Mouse (Mus musculus) hindbrain, embryonic 12.5 days (tissue): ENCODE data around the gene Suz12. TPM values are rescaled to one million over a fixed set of nuclear protein-coding genes. Genes with fewer than 3 reads are reported as not detected.
A peak's percentile ranks its signal among the peaks of the same experiment; 100 is the strongest.
"Not testable (repeated sequence)": the region's sequence is repeated elsewhere in the genome, so short reads cannot be mapped to it uniquely, and the experiment has no call there.

ENCODE experiments used
- ATAC-seq: fragments of 200-750 bp; cut with Nextera tagmentation; 2 replicates; pipeline ENCODE4 v1.8.0; 2017; ENCODE audit warnings: moderate TSS enrichment; ENCODE audit not compliant: low FRiP score
- H3K27ac ChIP-seq: fragments of 300-500 bp; sonication (generic); 2 replicates; pipeline ENCODE4 v1.5.1; 2016; ENCODE audit warnings: mild to moderate bottlenecking
- H3K27me3 ChIP-seq: fragments of 300-500 bp; sonication (generic); 2 replicates; pipeline ENCODE4 v1.6.1; 2016; ENCODE audit warnings: mild to moderate bottlenecking
- H3K36me3 ChIP-seq: fragments of 300-500 bp; sonication (generic); 2 replicates; pipeline ENCODE4 v1.6.1; 2016; ENCODE audit warnings: mild to moderate bottlenecking
- H3K4me1 ChIP-seq: fragments of 300-500 bp; sonication (generic); 2 replicates; pipeline ENCODE4 v1.6.1; 2016
- H3K4me2 ChIP-seq: fragments of 300-500 bp; sonication (generic); replicated peaks from 2 replicates; pipeline ENCODE4 v1.6.1; 2016; ENCODE audit warnings: mild to moderate bottlenecking
- H3K4me3 ChIP-seq: fragments of 300-500 bp; sonication (generic); 2 replicates; pipeline ENCODE4 v1.5.1; 2016; ENCODE audit warnings: mild to moderate bottlenecking
- H3K9ac ChIP-seq: fragments of 300-500 bp; sonication (generic); 2 replicates; pipeline ENCODE4 v1.6.1; 2016; ENCODE audit warnings: mild to moderate bottlenecking, moderate library complexity
- H3K9me3 ChIP-seq: fragments of 300-500 bp; sonication (generic); replicated peaks from 2 replicates; pipeline ENCODE4 v1.6.1; 2016; ENCODE audit warnings: mild to moderate bottlenecking
- WGBS: fragments of 180-500 bp; shearing (Covaris S2); methylation state at CpG from one replicate; pipeline ENCODE4 v1.1.7; 2016; 5-methylcytosine and 5-hydroxymethylcytosine counted together
- polyA plus RNA-seq: library from polyadenylated mRNA; unstranded; fragments of >200 nt; fragmentation: Nextera tagmentation; extraction: Ambion mirVana; gene quantifications from 2 replicates; pipeline ENCODE4 v1.2.1, GENCODE M21; 2016

The Suz12 gene
- polyA plus RNA-seq, 1 experiment from 2014 or later = 26.3 TPM

- ATAC-seq = no peak
- Histone ChIP-seq H3K9ac (no peak overlapping the region), H3K4me2 (no peak overlapping the region), H3K4me3 (no peak overlapping the region), H3K36me3 (peaks cover 25% of the 10 kb centered on the region), H3K4me1 (no peaks in the 10 kb centered on the region), H3K27ac (no peak overlapping the region), H3K9me3 (no peaks in the 10 kb centered on the region), H3K27me3 (no peaks in the 10 kb centered on the region)
- 79% methylated on average over 4 of the region's 4 CpGs for WGBS
These were observed 69.3 kb downstream of the Suz12 start for GRCm38 (mm10) chr11:80062159-80062558.

- H3K9ac ChIP-seq, ATAC-seq: not testable (repeated sequence)
- WGBS = 88% methylated on average over 4 of the region's 4 CpGs
These were observed 73.5 kb downstream of the Suz12 start for GRCm38 (mm10) chr11:80066373-80066772.

GRCm38 (mm10) chr11:80067558-80067957 lies 74.7 kb downstream of the Suz12 start:
- no peak overlapping the region for H3K27ac ChIP-seq
- H3K9me3 ChIP-seq = no peaks in the 10 kb centered on the region
- H3K4me2 ChIP-seq = no peak overlapping the region
- WGBS = 83% methylated on average over 5 of the region's 5 CpGs
- H3K36me3 ChIP-seq = no peaks in the 10 kb centered on the region
- H3K4me3 ChIP-seq = no peak overlapping the region
- H3K4me1 ChIP-seq = no peaks in the 10 kb centered on the region
- no peak for ATAC-seq
- no peaks in the 10 kb centered on the region for H3K27me3 ChIP-seq
- H3K9ac ChIP-seq = no peak overlapping the region

More at GRCm38 (mm10) chr11:80066373-80066772, 73.5 kb downstream of the Suz12 start:
- H3K27ac ChIP-seq, H3K9me3 ChIP-seq, H3K4me2 ChIP-seq, H3K27me3 ChIP-seq, H3K36me3 ChIP-seq, H3K4me3 ChIP-seq, H3K4me1 ChIP-seq: not testable (repeated sequence)

- no peaks in the 10 kb centered on the region for H3K4me1 ChIP-seq
- H3K4me2 ChIP-seq = no peak overlapping the region
- 92% methylated on average over 3 of the region's 3 CpGs for WGBS
- H3K4me3 ChIP-seq = no peak overlapping the region
- ATAC-seq = no peak
- no peak overlapping the region for H3K27ac ChIP-seq
- no peaks in the 10 kb centered on the region for H3K36me3 ChIP-seq
- no peak overlapping the region for H3K9ac ChIP-seq
- no peaks in the 10 kb centered on the region for H3K27me3 ChIP-seq
- no peaks in the 10 kb centered on the region for H3K9me3 ChIP-seq
These were observed 76.9 kb downstream of the Suz12 start for GRCm38 (mm10) chr11:80069815-80070214.

- H3K4me2 ChIP-seq = no peak overlapping the region
- no peak for ATAC-seq
- no peaks in the 10 kb centered on the region for H3K27me3 ChIP-seq
- 93% methylated on average over 2 of the region's 2 CpGs for WGBS
- no peaks in the 10 kb centered on the region for H3K36me3 ChIP-seq
- no peak overlapping the region for H3K4me3 ChIP-seq
- no peaks in the 10 kb centered on the region for H3K9me3 ChIP-seq
- H3K27ac ChIP-seq = no peak overlapping the region
- no peak overlapping the region for H3K9ac ChIP-seq
- no peaks in the 10 kb centered on the region for H3K4me1 ChIP-seq
These were observed 78.1 kb downstream of the Suz12 start for GRCm38 (mm10) chr11:80071039-80071438.

DNA sequence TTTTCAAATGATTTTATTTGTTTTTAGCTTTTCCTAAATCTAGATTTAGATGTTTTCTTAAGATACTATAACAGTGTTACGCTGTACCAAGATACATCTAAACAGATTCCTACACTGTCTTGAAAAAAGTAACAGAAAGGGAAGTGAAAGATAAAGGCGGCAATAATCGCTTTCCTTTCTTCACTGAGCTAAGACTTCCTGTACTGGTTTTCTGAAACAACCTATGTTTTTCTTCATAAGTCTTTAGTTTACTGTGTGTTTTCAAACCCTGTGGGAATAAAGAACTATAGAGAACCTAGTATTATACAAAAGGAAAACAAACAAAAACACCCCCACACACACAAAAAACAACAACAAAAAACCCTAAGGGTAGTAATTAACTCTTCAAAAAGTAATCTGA lies 79.5 kb downstream of the Suz12 start:
- no peak overlapping the region for H3K4me2 ChIP-seq
- no peak overlapping the region for H3K9ac ChIP-seq
- H3K4me3 ChIP-seq = no peak overlapping the region
- H3K27ac ChIP-seq = no peak overlapping the region
- no peaks in the 10 kb centered on the region for H3K27me3 ChIP-seq
- H3K4me1 ChIP-seq = no peaks in the 10 kb centered on the region
- no peak for ATAC-seq
- H3K9me3 ChIP-seq = no peaks in the 10 kb centered on the region
- 92% methylated on average over 3 of the region's 3 CpGs for WGBS
- H3K36me3 ChIP-seq = no peaks in the 10 kb centered on the region

DNA sequence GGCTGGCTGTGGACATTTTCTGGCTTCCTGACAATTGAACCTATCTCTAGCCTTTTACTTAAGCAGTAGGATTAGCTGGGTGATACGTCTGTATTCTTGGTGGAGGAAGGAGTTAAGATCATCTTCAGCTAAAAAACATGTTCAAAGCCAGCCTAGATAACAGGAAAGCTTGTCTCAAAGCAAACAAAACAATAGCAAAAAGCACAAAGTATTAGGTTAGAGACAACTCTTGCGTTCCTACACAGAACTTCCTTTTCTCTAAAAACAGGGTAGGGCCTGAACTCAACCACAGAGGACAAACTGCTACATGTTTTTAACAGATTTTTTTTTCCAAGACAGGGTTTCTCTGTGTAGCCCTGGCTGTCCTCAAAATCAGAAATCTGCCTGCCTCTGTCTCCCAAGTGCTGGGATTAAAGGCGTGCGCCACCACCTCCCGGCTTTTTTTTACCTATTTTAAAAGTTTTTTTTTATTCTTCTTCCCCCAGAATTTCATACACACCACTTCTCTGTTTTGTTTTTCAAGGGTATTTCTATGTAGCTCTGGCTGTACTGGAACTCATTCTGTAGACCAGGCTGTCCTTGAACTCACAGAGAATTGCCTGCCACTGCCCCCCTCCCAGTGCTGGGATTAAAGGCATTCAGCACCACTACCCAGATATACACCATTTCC lies 82.8 kb downstream of the Suz12 start:
- ATAC-seq = no peak
- Histone ChIP-seq H3K9me3 (no peaks in the 10 kb centered on the region), H3K4me3 (no peak overlapping the region), H3K36me3 (no peaks in the 10 kb centered on the region), H3K27me3 (no peaks in the 10 kb centered on the region), H3K27ac (no peak overlapping the region), H3K4me1 (peaks cover 2% of the 10 kb centered on the region; the same call in 1 of the 2 replicates), H3K9ac (no peak overlapping the region), H3K4me2 (no peak overlapping the region)
- WGBS = 96% methylated on average over 5 of the region's 5 CpGs

- Histone ChIP-seq H3K27me3 (no peaks in the 10 kb centered on the region), H3K9ac (no peak overlapping the region), H3K4me1 (peaks cover 7% of the 10 kb centered on the region; the same call in 1 of the 2 replicates), H3K27ac (no peak overlapping the region), H3K36me3 (no peaks in the 10 kb centered on the region), H3K4me2 (no peak overlapping the region), H3K9me3 (no peaks in the 10 kb centered on the region), H3K4me3 (no peak overlapping the region)
- ATAC-seq = no peak
- 79% methylated on average over 14 of the region's 14 CpGs for WGBS
These were observed 85.1 kb downstream of the Suz12 start for GRCm38 (mm10) chr11:80077784-80078545.

- no peak overlapping the region for H3K9ac ChIP-seq
- H3K4me3 ChIP-seq = no peak overlapping the region
- peaks cover 7% of the 10 kb centered on the region; the same call in 1 of the 2 replicates for H3K4me1 ChIP-seq
- H3K27ac ChIP-seq = no peak overlapping the region
- H3K27me3 ChIP-seq = no peaks in the 10 kb centered on the region
- 64% methylated on average over 1 of the region's 1 CpGs for WGBS
- no peak for ATAC-seq
- H3K4me2 ChIP-seq = no peak overlapping the region
- H3K36me3 ChIP-seq = no peaks in the 10 kb centered on the region
- H3K9me3 ChIP-seq = no peaks in the 10 kb centered on the region
These were observed 85.9 kb downstream of the Suz12 start for GRCm38 (mm10) chr11:80078831-80079230.

DNA sequence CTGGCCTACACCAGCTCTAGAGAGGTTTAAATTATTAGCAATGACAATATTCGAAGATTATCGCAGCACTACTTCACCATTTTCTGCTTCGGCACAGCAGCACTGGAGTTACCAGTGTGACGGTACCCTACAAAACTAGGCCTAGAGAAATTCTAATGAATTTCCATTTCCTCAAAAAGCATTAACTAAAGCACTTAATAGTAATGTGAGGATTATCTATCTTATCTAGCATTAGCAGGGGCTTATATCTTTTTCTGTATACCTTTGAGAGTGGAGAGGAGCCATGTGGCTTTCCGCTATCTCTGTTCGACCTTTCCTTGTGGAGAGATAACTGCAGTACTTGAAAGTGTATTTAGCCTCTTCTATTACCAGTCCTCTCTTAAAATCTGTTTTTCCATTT lies 86.8 kb downstream of the Suz12 start:
- Histone ChIP-seq H3K4me1 (peaks cover 7% of the 10 kb centered on the region; the same call in 1 of the 2 replicates), H3K4me3 (peak overlapping the region; percentile 89), H3K27me3 (no peaks in the 10 kb centered on the region), H3K9ac (peak overlapping the region; percentile 94), H3K9me3 (no peaks in the 10 kb centered on the region), H3K27ac (no peak overlapping the region), H3K4me2 (peak overlapping the region; percentile 73), H3K36me3 (no peaks in the 10 kb centered on the region)
- WGBS = 70% methylated on average over 6 of the region's 6 CpGs
- ATAC-seq = no peak

DNA sequence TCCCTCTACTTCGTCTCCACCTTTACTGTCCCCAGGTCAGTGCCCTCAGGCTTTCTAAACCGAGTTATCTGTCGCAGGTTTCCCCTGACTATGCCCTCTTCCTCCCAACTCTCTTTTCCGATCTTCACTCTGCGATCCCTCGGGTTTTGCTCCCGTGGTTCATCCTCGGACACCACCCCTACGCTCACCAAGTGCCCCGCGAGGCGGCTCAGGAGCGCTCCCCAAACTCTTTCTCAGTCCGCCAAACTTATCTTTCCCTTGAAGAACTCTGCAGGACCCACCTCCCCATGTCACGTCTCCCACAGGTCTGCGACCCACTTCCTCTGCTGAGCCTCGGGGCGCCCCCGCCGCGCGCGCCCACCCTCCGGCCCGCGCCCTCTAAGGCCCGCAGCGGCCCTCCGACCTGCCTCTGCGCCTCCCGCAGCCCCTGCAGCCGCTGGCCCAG lies 87.5 kb downstream of the Suz12 start:
- H3K4me3 ChIP-seq = peak overlapping the region; percentile 89
- peaks cover 7% of the 10 kb centered on the region; the same call in 1 of the 2 replicates for H3K4me1 ChIP-seq
- ATAC-seq = no peak; the same call in 1 of the 2 replicates
- H3K27me3 ChIP-seq = no peaks in the 10 kb centered on the region
- H3K9ac ChIP-seq = peak overlapping the region; percentile 94
- no peaks in the 10 kb centered on the region for H3K36me3 ChIP-seq
- under 1% methylated on average over 30 of the region's 32 CpGs for WGBS
- H3K27ac ChIP-seq = peak overlapping the region; percentile 88
- H3K9me3 ChIP-seq = no peaks in the 10 kb centered on the region
- H3K4me2 ChIP-seq = peak overlapping the region; percentile 73

GRCm38 (mm10) chr11:80080826-80081728 lies 88.2 kb downstream of the Suz12 start, which contains the start of gene Crlf3:
Crlf3 (minus strand) TSS chr11:80080991.
- no peaks in the 10 kb centered on the region for H3K9me3 ChIP-seq
- 8% methylated on average over 55 of the region's 55 CpGs for WGBS
- peak; percentile 92 for ATAC-seq
- H3K27me3 ChIP-seq = no peaks in the 10 kb centered on the region
- H3K36me3 ChIP-seq = no peaks in the 10 kb centered on the region
- H3K4me1 ChIP-seq = peaks cover 7% of the 10 kb centered on the region; the same call in 1 of the 2 replicates
- peak within 1 kb of the TSS; percentile 89 for H3K4me3 ChIP-seq
- peak within 1 kb of the TSS; percentile 88 for H3K27ac ChIP-seq
- H3K9ac ChIP-seq = peak within 1 kb of the TSS; percentile 94
- peak within 1 kb of the TSS; percentile 73 for H3K4me2 ChIP-seq
